Mouse (Mus musculus) intestine, postnatal 0 days (tissue): ENCODE data around the gene Zfp628. TPM values are rescaled to one million over a fixed set of nuclear protein-coding genes. Genes with fewer than 3 reads are reported as not detected.
A peak's percentile ranks its signal among the peaks of the same experiment; 100 is the strongest.

Experiments used
- ATAC-seq: fragments of 200-750 bp; cut with Nextera tagmentation; 2 replicates; pipeline ENCODE4 v1.8.0; 2017; ENCODE audit warnings: mild to moderate bottlenecking, moderate TSS enrichment, moderate library complexity
- H3K27ac ChIP-seq: fragments of 300-500 bp; sonication (generic); 2 replicates; pipeline ENCODE4 v1.5.1; 2014; ENCODE audit warnings: mild to moderate bottlenecking, low read depth, low read length, moderate library complexity
- H3K27me3 ChIP-seq: fragments of 300-500 bp; sonication (generic); replicated peaks from 2 replicates; pipeline ENCODE4 v1.6.1; 2014; ENCODE audit warnings: low read length, mixed read lengths; ENCODE audit not compliant: control insufficient read depth, insufficient read depth
- H3K36me3 ChIP-seq: fragments of 300-500 bp; sonication (generic); 2 replicates; pipeline ENCODE4 v1.6.1; 2014; ENCODE audit warnings: mild to moderate bottlenecking, moderate library complexity; ENCODE audit not compliant: control insufficient read depth, insufficient read depth
- H3K4me1 ChIP-seq: fragments of 300-500 bp; sonication (generic); replicated peaks from 2 replicates; pipeline ENCODE4 v1.6.1; 2014; ENCODE audit warnings: antibody characterized with exemption, low read length, mixed read lengths; ENCODE audit not compliant: control insufficient read depth, insufficient read depth
- H3K4me2 ChIP-seq: fragments of 300-500 bp; sonication (generic); replicated peaks from 2 replicates; pipeline ENCODE4 v1.6.1; 2014; ENCODE audit warnings: low read depth, mild to moderate bottlenecking, moderate library complexity
- H3K4me3 ChIP-seq: fragments of 300-500 bp; sonication (generic); 2 replicates; pipeline ENCODE4 v1.5.1; 2014; ENCODE audit warnings: low read depth, low read length
- H3K9ac ChIP-seq: fragments of 300-500 bp; sonication (generic); 2 replicates; pipeline ENCODE4 v1.6.1; 2014; ENCODE audit warnings: mild to moderate bottlenecking, low read depth, low read length
- H3K9me3 ChIP-seq: fragments of 300-500 bp; sonication (generic); 2 replicates; pipeline ENCODE4 v1.6.1; 2016; ENCODE audit warnings: mixed run types; ENCODE audit not compliant: control insufficient read depth
- CTCF ChIP-seq: sonication (generic); IDR thresholded peaks from 2 replicates; pipeline ENCODE4 v1.5.1; 2016; ENCODE audit warnings: low read depth, mild to moderate bottlenecking, control low read depth, antibody characterized with exemption, moderate library complexity
- WGBS: fragments of 180-500 bp; shearing (Covaris S2); extraction: QIAGEN DNeasy Blood & Tissue Kit; methylation state at CpG from one replicate; pipeline ENCODE4 v1.1.7; 2014; 5-methylcytosine and 5-hydroxymethylcytosine counted together
- polyA plus RNA-seq: library from polyadenylated mRNA; unstranded; fragments of >200 nt; fragmentation: Nextera tagmentation; extraction: Ambion mirVana; gene quantifications from 2 replicates; pipeline ENCODE4 v1.2.1, GENCODE M21; 2015

Gene Zfp628
- polyA plus RNA-seq, 1 experiment from 2014 or later, result 2.9 TPM

- no peaks in the 10 kb centered on the region for H3K9me3 ChIP-seq
- 0 out of 2 replicates have a peak, but pooled peaks have one; percentile 14 for TF ChIP-seq CTCF
- no peak overlapping the region for H3K9ac ChIP-seq
- H3K4me1 ChIP-seq, result 0 out of 2 replicates have a peak, but pooled peaks cover 8% of the 10 kb centered on the region
- 4% methylated on average over 4 of the region's 4 CpGs for WGBS
- H3K27ac ChIP-seq, result peak overlapping the region; percentile 68
- no peak for ATAC-seq
- H3K27me3 ChIP-seq, result 0 out of 2 replicates have a peak, but pooled peaks cover 6% of the 10 kb centered on the region
- H3K4me3 ChIP-seq, result no peak overlapping the region
- H3K4me2 ChIP-seq, result peak overlapping the region; percentile 54
- peaks cover 14% of the 10 kb centered on the region for H3K36me3 ChIP-seq
Measured at GRCm38 (mm10) chr7:4924483-4924882, 9.5 kb downstream of the Zfp628 start.

DNA sequence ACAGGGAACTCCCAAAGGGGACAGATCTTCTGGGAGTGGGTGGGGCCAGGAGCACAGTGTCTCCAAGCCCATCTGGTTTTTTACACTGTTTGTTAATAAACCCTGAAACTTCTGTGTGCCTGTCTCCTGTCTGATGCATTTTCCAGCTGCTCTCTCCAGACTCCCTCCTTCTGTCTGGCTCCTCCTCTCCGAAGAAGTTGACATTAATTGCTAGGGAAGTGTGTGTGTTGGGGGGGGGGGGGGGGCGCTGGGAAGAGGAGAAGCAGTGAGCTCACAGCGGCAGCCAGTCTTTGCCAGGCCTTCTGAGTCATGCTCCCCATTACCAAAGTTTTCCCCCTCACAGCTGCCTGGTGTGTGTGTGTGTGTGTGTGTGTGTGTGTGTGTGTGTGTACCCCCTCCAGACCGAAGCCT, 9.9 kb downstream of the Zfp628 start:
- Histone ChIP-seq H3K27me3 (0 out of 2 replicates have a peak, but pooled peaks cover 6% of the 10 kb centered on the region), H3K9ac (no peak overlapping the region), H3K27ac (peak overlapping the region; percentile 68; the same call in 1 of the 2 replicates), H3K4me1 (0 out of 2 replicates have a peak, but pooled peaks cover 8% of the 10 kb centered on the region), H3K36me3 (peaks cover 10% of the 10 kb centered on the region), H3K9me3 (no peaks in the 10 kb centered on the region), H3K4me3 (no peak overlapping the region), H3K4me2 (no peak overlapping the region)
- WGBS, result 4% methylated on average over 3 of the region's 4 CpGs
- peak; percentile 19 for ATAC-seq
- no peak for TF ChIP-seq CTCF

- ATAC-seq, result peak; percentile 20
- H3K4me1 ChIP-seq, result 0 out of 2 replicates have a peak, but pooled peaks cover 8% of the 10 kb centered on the region
- 18% methylated on average over 6 of the region's 6 CpGs for WGBS
- 0 out of 2 replicates have a peak, but pooled peaks cover 6% of the 10 kb centered on the region for H3K27me3 ChIP-seq
- no peak for TF ChIP-seq CTCF
- peak within 1 kb of the TSS; percentile 68 for H3K27ac ChIP-seq
- no peak within 1 kb of the TSS for H3K9ac ChIP-seq
- no peaks in the 10 kb centered on the region for H3K9me3 ChIP-seq
- H3K4me3 ChIP-seq, result no peak within 1 kb of the TSS
- H3K36me3 ChIP-seq, result peaks cover 2% of the 10 kb centered on the region; the same call in 1 of the 2 replicates
- no peak within 1 kb of the TSS; the same call in none of the 2 replicates for H3K4me2 ChIP-seq
Measured at GRCm38 (mm10) chr7:4925441-4926381, 10.7 kb downstream of the Zfp628 start, which contains the start of gene Ssc5d. Gene Ssc5d, plus strand, starts transcription at chr7:4925785.

- H3K4me1 ChIP-seq, result 0 out of 2 replicates have a peak, but pooled peaks cover 8% of the 10 kb centered on the region
- H3K4me2 ChIP-seq, result no peak overlapping the region
- H3K36me3 ChIP-seq, result no peaks in the 10 kb centered on the region
- H3K4me3 ChIP-seq, result no peak overlapping the region
- H3K27me3 ChIP-seq, result 0 out of 2 replicates have a peak, but pooled peaks cover 6% of the 10 kb centered on the region
- ATAC-seq, result no peak
- H3K9me3 ChIP-seq, result no peaks in the 10 kb centered on the region
- H3K9ac ChIP-seq, result no peak overlapping the region
- H3K27ac ChIP-seq, result no peak overlapping the region
- TF ChIP-seq CTCF, result no peak
- 79% methylated on average over 16 of the region's 16 CpGs for WGBS
Measured at GRCm38 (mm10) chr7:4926849-4927248, 11.8 kb downstream of the Zfp628 start.

GRCm38 (mm10) chr7:4927711-4928110, 12.7 kb downstream of the Zfp628 start:
- ATAC-seq, result no peak
- no peak overlapping the region for H3K9ac ChIP-seq
- TF ChIP-seq CTCF, result no peak
- no peak overlapping the region for H3K27ac ChIP-seq
- H3K27me3 ChIP-seq, result 0 out of 2 replicates have a peak, but pooled peaks cover 6% of the 10 kb centered on the region
- H3K9me3 ChIP-seq, result no peaks in the 10 kb centered on the region
- H3K4me1 ChIP-seq, result 0 out of 2 replicates have a peak, but pooled peaks cover 5% of the 10 kb centered on the region
- no peak overlapping the region for H3K4me3 ChIP-seq
- no peaks in the 10 kb centered on the region for H3K36me3 ChIP-seq
- H3K4me2 ChIP-seq, result 0 out of 2 replicates have a peak overlapping the region, but pooled peaks have one; percentile 13
- WGBS, result 50% methylated on average over 8 of the region's 8 CpGs

DNA sequence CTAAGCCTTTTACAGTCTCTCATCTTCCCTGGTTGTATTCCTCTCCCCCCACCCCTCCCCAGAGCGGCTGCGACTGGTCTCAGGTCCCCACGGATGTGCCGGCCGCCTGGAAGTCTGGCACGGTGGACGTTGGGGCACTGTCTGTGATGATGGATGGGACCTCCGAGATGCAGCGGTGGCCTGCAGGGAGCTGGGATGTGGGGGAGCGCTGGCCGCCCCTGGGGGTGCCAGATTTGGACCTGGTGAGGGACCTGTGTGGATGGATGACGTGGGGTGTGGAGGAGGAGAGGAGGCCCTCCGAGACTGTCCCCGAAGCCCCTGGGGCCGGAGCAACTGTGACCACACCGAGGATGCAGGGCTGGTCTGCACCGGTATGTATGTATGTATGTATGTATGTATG, 13.3 kb downstream of the Zfp628 start:
- H3K9me3 ChIP-seq, result no peaks in the 10 kb centered on the region
- H3K4me2 ChIP-seq, result 0 out of 2 replicates have a peak overlapping the region, but pooled peaks have one; percentile 13
- no peak overlapping the region for H3K4me3 ChIP-seq
- H3K27me3 ChIP-seq, result 0 out of 2 replicates have a peak, but pooled peaks cover 3% of the 10 kb centered on the region
- H3K27ac ChIP-seq, result no peak overlapping the region
- no peaks in the 10 kb centered on the region for H3K36me3 ChIP-seq
- no peak overlapping the region for H3K9ac ChIP-seq
- TF ChIP-seq CTCF, result no peak
- 0 out of 2 replicates have a peak, but pooled peaks cover 4% of the 10 kb centered on the region for H3K4me1 ChIP-seq
- 70% methylated on average over 17 of the region's 17 CpGs for WGBS
- no peak for ATAC-seq
